Mouse (Mus musculus): ENCODE measurements around the gene Hsbp1. TPM values are rescaled to one million over a fixed set of nuclear protein-coding genes. Genes with fewer than 3 reads are reported as not detected.
"Not testable (repeated sequence)": the region's sequence is repeated elsewhere in the genome, so short reads cannot be mapped to it uniquely, and the experiment has no call there.

Gene Hsbp1
- polyA plus RNA-seq, 1 experiment = 232 TPM

- Histone ChIP-seq H3K4me3 (ENCODE audit: insufficient read depth, low read length) (peak overlapping the region; percentile 94), H3K27ac (ENCODE audit: insufficient read depth, low read depth, low read length) (no peak overlapping the region), H3K4me1 (ENCODE audit: control insufficient read depth, insufficient read depth, low read length) (peaks cover 20% of the 10 kb centered on the region)
- TF ChIP-seq POLR2A (IDR thresholded peaks at IDR 0.05; ENCODE audit: borderline replicate concordance, low read depth, low read length) (no peak), CTCF (IDR thresholded peaks at IDR 0.05; ENCODE audit: low read depth, low read length) (no peak)
These were observed 1.4 kb downstream of the Hsbp1 start for GRCm38 (mm10) chr8:119345683-119346075.

- peaks cover 24% of the 10 kb centered on the region for H3K4me1 ChIP-seq (ENCODE audit: control insufficient read depth, insufficient read depth, low read length)
- H3K4me3 ChIP-seq (ENCODE audit: insufficient read depth, low read length) = no peak overlapping the region
- no peak overlapping the region for H3K27ac ChIP-seq (ENCODE audit: insufficient read depth, low read depth, low read length)
- TF ChIP-seq CTCF (IDR thresholded peaks at IDR 0.05; ENCODE audit: low read depth, low read length) (no peak), POLR2A (IDR thresholded peaks at IDR 0.05; ENCODE audit: borderline replicate concordance, low read depth, low read length) (no peak)
These were observed 7.4 kb downstream of the Hsbp1 start for GRCm38 (mm10) chr8:119351647-119352046.

GRCm38 (mm10) chr8:119352977-119353658 lies 8.8 kb downstream of the Hsbp1 start:
- no peak for TF ChIP-seq CTCF (IDR thresholded peaks at IDR 0.05; ENCODE audit: low read depth, low read length)
- no peak for TF ChIP-seq POLR2A (IDR thresholded peaks at IDR 0.05; ENCODE audit: borderline replicate concordance, low read depth, low read length)
- peak overlapping the region; percentile 46 for H3K27ac ChIP-seq (ENCODE audit: insufficient read depth, low read depth, low read length)
- 0 out of 2 replicates have a peak overlapping the region, but pooled peaks have one; percentile 21 for H3K4me3 ChIP-seq (ENCODE audit: insufficient read depth, low read length)
- peaks cover 20% of the 10 kb centered on the region for H3K4me1 ChIP-seq (ENCODE audit: control insufficient read depth, insufficient read depth, low read length)

- TF ChIP-seq CTCF (IDR thresholded peaks at IDR 0.05; ENCODE audit: low read depth, low read length) (no peak), POLR2A (IDR thresholded peaks at IDR 0.05; ENCODE audit: borderline replicate concordance, low read depth, low read length) (no peak)
- Histone ChIP-seq H3K27ac (ENCODE audit: insufficient read depth, low read depth, low read length) (peak overlapping the region; percentile 20; the same call in 1 of the 2 replicates), H3K4me1 (ENCODE audit: control insufficient read depth, insufficient read depth, low read length) (peaks cover 20% of the 10 kb centered on the region), H3K4me3 (ENCODE audit: insufficient read depth, low read length) (no peak overlapping the region)
These were observed 9.4 kb downstream of the Hsbp1 start for GRCm38 (mm10) chr8:119353659-119354023.

GRCm38 (mm10) chr8:119356631-119357030 lies 12.3 kb downstream of the Hsbp1 start:
- not testable (repeated sequence) for H3K27ac ChIP-seq (ENCODE audit: insufficient read depth, low read depth, low read length); H3K4me3 ChIP-seq (ENCODE audit: insufficient read depth, low read length)
- H3K4me1 ChIP-seq (ENCODE audit: control insufficient read depth, insufficient read depth, low read length) = peaks cover 20% of the 10 kb centered on the region
- TF ChIP-seq CTCF (IDR thresholded peaks at IDR 0.05; ENCODE audit: low read depth, low read length) = peak; percentile 33; the same call in 1 of the 2 replicates

- Histone ChIP-seq H3K4me3 (ENCODE audit: insufficient read depth, low read length) (no peak overlapping the region), H3K27ac (ENCODE audit: insufficient read depth, low read depth, low read length) (no peak overlapping the region), H3K4me1 (ENCODE audit: control insufficient read depth, insufficient read depth, low read length) (peaks cover 14% of the 10 kb centered on the region)
- TF ChIP-seq CTCF (IDR thresholded peaks at IDR 0.05; ENCODE audit: low read depth, low read length) (no peak), POLR2A (IDR thresholded peaks at IDR 0.05; ENCODE audit: borderline replicate concordance, low read depth, low read length) (no peak)
These were observed 13.9 kb downstream of the Hsbp1 start for GRCm38 (mm10) chr8:119358175-119358574.

GRCm38 (mm10) chr8:119358836-119359235 lies 14.5 kb downstream of the Hsbp1 start:
- Histone ChIP-seq H3K4me3 (ENCODE audit: insufficient read depth, low read length) (no peak overlapping the region), H3K4me1 (ENCODE audit: control insufficient read depth, insufficient read depth, low read length) (peaks cover 9% of the 10 kb centered on the region), H3K27ac (ENCODE audit: insufficient read depth, low read depth, low read length) (no peak overlapping the region)
- TF ChIP-seq POLR2A (IDR thresholded peaks at IDR 0.05; ENCODE audit: borderline replicate concordance, low read depth, low read length) (no peak), CTCF (IDR thresholded peaks at IDR 0.05; ENCODE audit: low read depth, low read length) (no peak; the same call in 1 of the 2 replicates)

GRCm38 (mm10) chr8:119360686-119361295 lies 16.5 kb downstream of the Hsbp1 start:
- TF ChIP-seq POLR2A (IDR thresholded peaks at IDR 0.05; ENCODE audit: borderline replicate concordance, low read depth, low read length) = no peak
- no peak for TF ChIP-seq CTCF (IDR thresholded peaks at IDR 0.05; ENCODE audit: low read depth, low read length)
- Histone ChIP-seq H3K27ac (ENCODE audit: insufficient read depth, low read depth, low read length) (no peak overlapping the region), H3K4me3 (ENCODE audit: insufficient read depth, low read length) (no peak overlapping the region), H3K4me1 (ENCODE audit: control insufficient read depth, insufficient read depth, low read length) (peaks cover 6% of the 10 kb centered on the region; the same call in 1 of the 2 replicates)

- not testable (repeated sequence) for H3K4me1 ChIP-seq (ENCODE audit: control insufficient read depth, insufficient read depth, low read length); H3K27ac ChIP-seq (ENCODE audit: insufficient read depth, low read depth, low read length); H3K4me3 ChIP-seq (ENCODE audit: insufficient read depth, low read length)
These were observed 30.4 kb downstream of the Hsbp1 start for GRCm38 (mm10) chr8:119374716-119375115.

GRCm38 (mm10) chr8:119378476-119378875 lies 34.2 kb downstream of the Hsbp1 start:
- no peak for TF ChIP-seq CTCF (IDR thresholded peaks at IDR 0.05; ENCODE audit: low read depth, low read length)
- no peak for TF ChIP-seq POLR2A (IDR thresholded peaks at IDR 0.05; ENCODE audit: borderline replicate concordance, low read depth, low read length)
- no peaks in the 10 kb centered on the region for H3K4me1 ChIP-seq (ENCODE audit: control insufficient read depth, insufficient read depth, low read length)
- H3K27ac ChIP-seq (ENCODE audit: insufficient read depth, low read depth, low read length) = no peak overlapping the region
- no peak overlapping the region for H3K4me3 ChIP-seq (ENCODE audit: insufficient read depth, low read length)

Measured in bone marrow macrophage, adult 2 months (primary cell).